Mouse (Mus musculus): ENCODE results near the gene Mipep.

DNA sequence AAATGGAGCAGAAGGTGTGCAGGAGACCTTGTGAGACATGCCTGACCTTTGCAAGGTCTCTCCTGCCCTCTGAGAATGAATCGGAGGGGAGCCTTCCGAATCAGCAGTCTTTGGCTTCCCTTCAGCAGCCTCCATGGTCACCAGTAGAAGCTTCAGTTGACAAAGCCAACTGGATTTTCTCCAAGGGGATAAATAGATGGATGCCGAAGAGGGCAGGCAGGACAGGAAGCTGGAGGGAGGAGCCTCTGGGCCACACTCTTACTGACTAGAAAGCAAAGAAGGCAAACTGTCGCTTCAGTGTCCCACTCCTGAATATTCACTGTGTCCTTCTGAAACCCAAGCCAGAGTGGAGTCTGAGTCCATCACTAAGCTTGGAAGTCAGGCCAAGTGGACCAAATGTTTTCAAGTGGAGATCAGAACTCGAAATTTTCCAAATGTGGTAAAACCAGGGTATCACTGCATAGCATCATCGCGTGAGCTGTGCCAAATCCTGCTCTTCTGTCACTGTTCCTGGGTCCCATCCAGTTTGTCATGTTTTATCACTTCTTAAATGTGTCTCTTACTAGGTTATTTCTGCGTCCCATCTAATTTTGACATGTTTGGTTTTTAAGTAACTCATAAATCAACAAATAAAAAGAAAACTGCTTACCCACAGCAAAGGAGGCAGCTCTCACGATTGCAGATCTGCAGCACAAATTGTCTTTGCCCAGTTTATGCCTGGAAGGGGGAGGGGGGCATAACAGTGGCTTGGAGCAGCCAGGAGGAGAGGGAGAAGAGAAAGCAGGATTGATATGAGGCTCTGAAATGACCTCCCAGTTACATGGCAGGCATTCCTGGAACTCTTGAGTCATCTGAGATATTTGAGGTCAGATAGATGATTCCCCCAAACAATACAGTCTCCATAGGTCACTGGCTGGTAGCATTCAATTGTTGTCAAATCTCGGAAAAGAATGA, 122.3 kb downstream of the Mipep start:
- no peak for TF ChIP-seq GATA1 (IDR thresholded peaks at IDR 0.05; ENCODE audit: borderline replicate concordance, low read length)
- TF ChIP-seq FLI1 (IDR thresholded peaks at IDR 0.05; ENCODE audit: low read length) = no peak
